Mouse (Mus musculus) cerebellum, postnatal 36 days (tissue): ENCODE results near the gene Krtap12-1.
"Not testable (repeated sequence)": the region's sequence is repeated elsewhere in the genome, so short reads cannot be mapped to it uniquely, and the experiment has no call there.

ENCODE experiments used
- DNase-seq, 2 experiments: peaks; one replicate each; pipeline ENCODE4 v3.0.0; 2021 to 2022; ENCODE audit warnings: mixed read lengths in 2 of 2

The Krtap12-1 gene

DNA sequence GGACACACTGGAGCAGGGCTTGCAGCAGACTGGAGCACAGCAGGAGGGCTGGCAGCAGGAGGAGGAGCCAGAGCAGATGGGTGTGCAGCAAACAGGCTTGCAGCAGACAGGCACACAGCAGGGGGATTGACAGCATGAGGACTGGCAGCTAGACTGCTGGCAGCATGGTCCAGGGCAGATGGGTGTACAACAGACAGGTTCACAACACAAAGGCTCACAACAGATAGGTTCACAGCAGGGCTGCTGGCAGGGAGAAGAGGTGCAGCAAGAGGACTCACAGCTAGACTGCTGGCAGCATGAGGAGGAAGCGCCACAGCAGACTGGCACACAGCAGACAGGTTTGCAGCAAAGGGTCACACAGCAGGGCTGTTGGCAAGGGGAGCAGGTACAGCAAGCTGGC, 30.3 kb downstream of the Krtap12-1 start:
- peak; percentile 8 to 12 for DNase-seq

DNA sequence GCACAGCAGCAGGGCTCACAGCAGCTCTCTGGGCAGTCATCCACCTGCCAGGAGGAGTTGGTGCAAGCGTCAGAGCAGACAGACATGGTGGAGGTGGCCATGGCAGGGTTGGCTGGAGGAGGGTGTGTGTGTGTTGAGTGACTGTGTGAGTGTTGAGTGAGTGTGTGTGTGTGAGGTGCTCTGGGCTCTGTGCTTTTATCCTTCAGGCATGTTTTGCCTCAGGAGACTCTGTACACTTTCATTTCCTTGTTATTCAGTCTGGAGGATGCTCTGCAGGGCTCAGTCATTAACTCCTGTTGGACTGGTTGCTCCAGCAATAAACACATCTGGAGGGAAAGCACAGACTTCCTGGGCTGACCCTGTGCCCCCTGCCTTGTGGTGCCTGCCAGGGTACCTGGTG, 30.9 kb downstream of the Krtap12-1 start, which contains the start of gene Gm9736:
Gene Gm9736, minus strand, starts transcription at position 101 of the 400 bp plus-strand sequence.
- not testable (repeated sequence) for DNase-seq

DNA sequence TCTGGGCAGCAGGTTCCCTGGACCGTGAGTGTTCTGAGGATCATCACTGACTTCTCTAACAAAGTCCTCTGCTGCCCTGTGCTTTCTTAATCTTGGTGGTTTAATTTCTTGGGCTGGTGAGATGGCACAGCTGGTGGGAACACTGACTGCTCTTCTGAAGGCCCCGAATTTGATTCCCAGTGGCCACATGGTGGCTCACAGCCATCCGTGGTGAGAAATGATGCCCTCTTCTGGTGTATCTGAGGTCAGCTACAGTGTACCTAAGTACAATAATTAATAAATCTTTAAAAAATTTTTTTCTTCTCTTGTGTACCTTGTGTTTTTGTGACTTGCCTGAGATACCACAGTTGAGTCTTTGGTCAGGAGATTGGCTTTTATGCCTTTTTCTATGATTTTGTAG, 31.9 kb downstream of the Krtap12-1 start:
- DNase-seq, result not testable (repeated sequence)

DNA sequence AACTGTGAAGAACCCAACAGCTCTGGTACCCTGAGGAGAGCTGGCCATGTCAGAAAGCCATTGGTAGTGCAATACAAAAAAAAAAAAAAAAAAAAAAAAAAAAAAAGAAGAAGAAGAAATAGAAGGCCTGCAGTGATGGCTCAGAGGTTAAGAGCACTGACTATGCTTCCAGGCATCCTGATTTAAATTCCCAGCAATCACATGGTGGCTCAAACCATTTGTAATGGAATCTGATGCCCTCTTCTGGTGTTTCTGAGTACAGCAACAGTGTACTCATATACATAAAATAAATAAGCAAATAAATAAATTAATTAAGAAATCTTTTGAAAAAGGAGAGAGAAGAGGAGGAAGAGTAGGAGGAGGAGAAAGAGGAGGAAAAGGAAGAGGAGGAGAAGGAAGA, 33.0 kb downstream of the Krtap12-1 start:
- DNase-seq, result no peak

DNA sequence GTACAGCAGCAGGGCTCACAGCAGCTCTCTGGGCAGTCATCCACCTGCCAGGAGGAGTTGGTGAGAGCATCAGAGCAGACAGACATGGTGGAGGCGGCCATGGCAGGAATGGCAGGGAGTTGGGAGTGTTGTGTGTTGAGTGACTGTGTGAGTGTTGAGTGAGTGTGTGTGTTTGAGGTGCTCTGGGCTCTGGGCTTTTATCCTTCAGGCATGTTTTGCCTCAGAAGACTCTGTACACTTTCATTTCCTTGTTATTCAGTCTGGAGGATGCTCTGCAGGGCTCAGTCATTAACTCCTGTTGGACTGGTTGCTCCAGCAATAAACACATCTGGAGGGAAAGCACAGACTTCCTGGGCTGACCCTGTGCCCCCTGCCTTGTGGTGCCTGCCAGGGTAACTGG, 39.2 kb downstream of the Krtap12-1 start, which contains the start of gene Gm3233:
Gene Gm3233, minus strand, starts transcription at position 101 of the 400 bp plus-strand sequence.
- not testable (repeated sequence) for DNase-seq

DNA sequence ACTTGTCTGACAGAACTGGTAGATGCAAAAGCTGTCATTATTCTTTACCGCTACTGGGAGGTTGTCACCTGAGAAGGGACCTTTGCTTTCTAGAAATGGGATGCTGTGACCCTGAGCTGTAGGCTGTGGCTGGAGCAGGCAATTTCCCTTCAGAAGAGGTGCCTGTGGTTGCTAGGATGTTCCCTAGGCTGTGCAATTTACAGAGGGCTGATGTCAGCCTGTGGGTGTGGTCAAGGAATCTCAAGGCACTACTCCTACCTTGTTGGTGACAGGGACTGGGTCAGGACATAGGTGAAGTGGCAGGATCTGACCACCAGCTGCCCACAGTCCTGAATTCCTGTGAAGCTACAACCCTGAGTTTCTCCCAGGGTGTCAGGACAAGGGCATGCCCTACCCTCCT, 49.3 kb downstream of the Krtap12-1 start:
- DNase-seq, result no peak
